Comparison of ENCODE assay signal across 15 mouse cellular contexts in the genomic region with DNA sequence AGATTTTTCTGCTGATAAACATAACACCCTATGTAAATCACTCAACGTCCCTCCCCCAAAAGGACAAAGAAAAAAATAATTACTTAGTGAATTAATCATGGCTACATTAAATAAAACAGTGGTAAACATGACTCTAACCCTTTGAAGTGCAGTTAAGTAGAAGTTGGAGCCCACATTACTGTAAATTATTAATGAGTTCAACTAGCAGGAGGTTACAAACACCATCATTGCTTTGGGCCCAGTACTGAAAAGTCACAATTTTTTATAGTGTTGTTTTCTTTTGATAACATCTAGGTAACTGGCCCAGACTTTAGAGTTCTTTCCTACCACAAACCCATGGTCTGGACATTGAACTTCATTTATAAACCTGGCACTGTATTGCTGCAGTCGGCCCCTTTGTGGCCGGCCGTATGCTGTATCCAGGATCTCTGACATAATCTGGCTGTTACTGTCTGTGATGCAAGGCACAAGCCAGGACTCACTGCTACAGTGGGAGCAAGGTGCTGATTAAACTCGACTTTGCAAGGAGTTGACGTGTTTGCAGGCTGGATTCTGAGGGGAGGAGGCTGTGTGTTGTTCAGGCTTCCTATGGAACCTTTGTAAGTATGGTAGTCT.
"Had no signal": no experiment of that assay in that cellular context is flagged by ENCODE, and none has a peak within 500 bp of the region (broad histone marks: within the 10 kb centered on the region; RNA-seq: fewer than 3 reads in every experiment).

No protein-coding gene starts in this region.

- H3K4me1 ChIP-seq: liver, embryonic 12.5 days; midbrain, embryonic 10.5 days; stomach, embryonic 15.5 days had no signal

- ATAC-seq: intestine, embryonic 16.5 days; liver, embryonic 12.5 days had no signal

- H3K27me3 ChIP-seq: limb, embryonic 13.5 days; liver, embryonic 12.5 days; neural tube, embryonic 15.5 days; stomach, embryonic 15.5 days had no signal

- H3K9ac ChIP-seq: limb, embryonic 13.5 days; liver, embryonic 12.5 days; lung, embryonic 14.5 days; neural tube, embryonic 15.5 days; stomach, embryonic 15.5 days had no signal

- H3K27ac ChIP-seq: limb, embryonic 13.5 days; liver, embryonic 12.5 days; midbrain, embryonic 10.5 days; neural tube, embryonic 15.5 days; stomach, embryonic 15.5 days had no signal

- H3K9me3 ChIP-seq: liver, embryonic 12.5 days; neural tube, embryonic 15.5 days; stomach, embryonic 15.5 days had no signal

- DNase-seq: layer of hippocampus, adult 9-11 months; left cerebral cortex, postnatal 4 days; lung, embryonic 14.5 days; lung, postnatal 10 days; lung, postnatal 4 days; midbrain, embryonic 14.5 days; thymus, adult 2 months; thymus, postnatal 25 days had no signal

- H3K4me3 ChIP-seq: limb, embryonic 13.5 days; liver, embryonic 12.5 days; midbrain, embryonic 10.5 days; myocyte; neural tube, embryonic 15.5 days; stomach, embryonic 15.5 days had no signal

- H3K4me2 ChIP-seq: limb, embryonic 13.5 days; liver, embryonic 12.5 days; lung, embryonic 14.5 days; neural tube, embryonic 15.5 days; stomach, embryonic 15.5 days had no signal
